Mouse (Mus musculus) embryonic facial prominence, embryonic 13.5 days (tissue): Measurements from ENCODE around the gene Pcna. TPM values are rescaled to one million over a fixed set of nuclear protein-coding genes. Genes with fewer than 3 reads are reported as not detected.

Experiments
- ATAC-seq: fragments of 200-750 bp; cut with Nextera tagmentation; 2 replicates; pipeline ENCODE4 v1.8.0; 2017; ENCODE audit warnings: low read depth; ENCODE audit not compliant: insufficient number of reproducible peaks, insufficient read depth, low FRiP score, low TSS enrichment
- H3K27ac ChIP-seq: fragments of 300-500 bp; sonication (generic); 2 replicates; pipeline ENCODE4 v1.5.1; 2015; ENCODE audit warnings: moderate library complexity, mild to moderate bottlenecking, inconsistent platforms
- H3K27me3 ChIP-seq: fragments of 300-500 bp; sonication (generic); 2 replicates; pipeline ENCODE4 v1.6.1; 2015; ENCODE audit warnings: mild to moderate bottlenecking, inconsistent platforms
- H3K36me3 ChIP-seq: fragments of 300-500 bp; sonication (generic); 2 replicates; pipeline ENCODE4 v1.6.1; 2015; ENCODE audit warnings: mild to moderate bottlenecking, inconsistent platforms
- H3K4me1 ChIP-seq: fragments of 300-500 bp; sonication (generic); 2 replicates; pipeline ENCODE4 v1.6.1; 2015; ENCODE audit warnings: inconsistent platforms
- H3K4me2 ChIP-seq: fragments of 300-500 bp; sonication (generic); 2 replicates; pipeline ENCODE4 v1.6.1; 2015; ENCODE audit warnings: moderate library complexity, mild to moderate bottlenecking, inconsistent platforms
- H3K4me3 ChIP-seq: fragments of 300-500 bp; sonication (generic); 2 replicates; pipeline ENCODE4 v1.5.1; 2015; ENCODE audit warnings: mild to moderate bottlenecking, inconsistent platforms
- H3K9ac ChIP-seq: fragments of 300-500 bp; sonication (generic); 2 replicates; pipeline ENCODE4 v1.6.1; 2015; ENCODE audit warnings: mild to moderate bottlenecking, inconsistent platforms
- H3K9me3 ChIP-seq: fragments of 300-500 bp; sonication (generic); 2 replicates; pipeline ENCODE4 v1.6.1; 2016; ENCODE audit warnings: inconsistent platforms
- WGBS: fragments of 180-500 bp; shearing (Covaris S2); methylation state at CpG from one replicate; pipeline ENCODE4 v1.1.7; 2015; ENCODE audit warnings: mixed read lengths; 5-methylcytosine and 5-hydroxymethylcytosine counted together
- polyA plus RNA-seq: library from polyadenylated mRNA; unstranded; fragments of >200 nt; fragmentation: Nextera tagmentation; extraction: Ambion mirVana; gene quantifications from 2 replicates; pipeline ENCODE4 v1.2.1, GENCODE M21; 2015

Pcna gene
- polyA plus RNA-seq, 1 experiment from 2014 or later, result 274 TPM

DNA sequence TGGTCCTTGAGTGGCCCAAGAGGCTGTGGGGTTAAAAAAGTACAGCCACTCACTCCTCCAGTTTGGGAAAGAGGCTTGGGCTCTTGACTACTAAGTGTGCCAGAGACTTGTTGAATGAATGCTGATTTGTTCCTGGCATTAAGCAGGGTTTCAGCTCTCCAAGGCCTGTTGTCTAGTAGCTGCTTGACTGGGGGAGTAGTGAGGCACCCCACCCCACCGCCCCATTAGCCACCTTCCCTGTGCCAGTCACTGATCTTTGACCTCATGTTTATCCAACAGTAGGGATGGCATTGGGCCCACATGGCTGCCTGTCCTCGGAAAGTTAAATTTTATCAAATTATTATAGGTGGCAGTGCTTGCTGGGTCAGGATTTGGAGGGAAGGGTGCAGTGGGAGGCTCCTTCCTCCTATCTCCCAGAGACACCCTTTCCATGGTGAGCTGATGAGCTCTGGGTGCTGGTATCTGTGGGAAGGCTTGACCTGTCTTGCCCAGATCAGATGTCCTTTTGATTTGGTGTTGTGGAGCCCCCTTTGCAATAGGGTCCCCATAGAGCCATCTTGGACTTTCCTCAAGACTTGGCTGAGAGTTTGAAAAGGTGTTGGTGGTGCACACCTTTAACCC is 17.3 kb upstream of the Pcna start:
- Histone ChIP-seq H3K9me3 (no peaks in the 10 kb centered on the region), H3K36me3 (0 out of 2 replicates have a peak, but pooled peaks cover 4% of the 10 kb centered on the region), H3K9ac (no peak overlapping the region), H3K4me1 (peaks cover 4% of the 10 kb centered on the region; the same call in 1 of the 2 replicates), H3K4me2 (no peak overlapping the region), H3K27me3 (no peaks in the 10 kb centered on the region), H3K27ac (no peak overlapping the region), H3K4me3 (no peak overlapping the region)
- no peak for ATAC-seq
- WGBS, result 85% methylated on average over 2 of the region's 2 CpGs

DNA sequence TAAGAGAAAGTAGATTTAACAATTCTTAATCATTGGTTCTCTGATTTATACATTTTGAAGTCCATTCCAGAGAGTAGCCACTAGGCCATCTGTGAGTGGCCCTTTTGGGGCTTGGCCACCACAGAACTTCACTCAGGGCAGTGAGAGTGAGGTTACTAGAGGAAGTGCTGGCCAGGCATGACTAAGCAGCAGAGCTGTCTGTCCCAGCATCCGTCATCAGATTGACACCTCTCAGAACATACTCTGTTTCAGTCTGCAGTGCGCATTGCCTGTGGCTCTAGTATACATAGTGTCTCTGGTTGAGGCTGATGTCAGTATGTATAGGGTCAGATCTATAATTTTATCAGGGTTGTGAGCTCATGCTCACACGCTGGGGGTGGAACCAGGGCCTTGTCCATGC is 16.1 kb upstream of the Pcna start:
- no peak overlapping the region for H3K27ac ChIP-seq
- no peaks in the 10 kb centered on the region for H3K27me3 ChIP-seq
- no peaks in the 10 kb centered on the region for H3K9me3 ChIP-seq
- H3K4me3 ChIP-seq, result no peak overlapping the region
- 86% methylated on average over 3 of the region's 3 CpGs for WGBS
- H3K4me2 ChIP-seq, result no peak overlapping the region
- peaks cover 15% of the 10 kb centered on the region for H3K4me1 ChIP-seq
- H3K36me3 ChIP-seq, result 0 out of 2 replicates have a peak, but pooled peaks cover 4% of the 10 kb centered on the region
- no peak for ATAC-seq
- H3K9ac ChIP-seq, result no peak overlapping the region

DNA sequence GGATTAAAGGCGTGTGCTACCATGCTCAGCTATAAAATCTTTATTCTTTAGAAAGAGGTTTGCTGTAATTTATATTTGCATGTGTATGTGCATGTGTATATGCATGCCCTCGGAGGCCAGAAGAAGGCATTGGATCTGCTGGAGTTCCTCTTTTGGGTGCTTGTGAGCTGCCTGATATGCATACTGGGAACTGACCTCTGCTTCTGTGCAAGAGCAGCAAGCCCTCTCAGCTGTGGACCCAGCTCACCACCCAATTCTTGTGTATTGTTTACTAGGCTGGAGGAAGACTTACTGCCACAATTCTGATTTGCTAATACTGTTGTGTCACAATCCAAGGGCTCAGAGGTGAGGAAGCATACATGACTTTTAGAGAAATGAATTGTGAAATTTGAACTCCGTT is 13.0 kb upstream of the Pcna start:
- Histone ChIP-seq H3K9me3 (no peaks in the 10 kb centered on the region), H3K4me3 (no peak overlapping the region), H3K27ac (no peak overlapping the region), H3K4me1 (peaks cover 15% of the 10 kb centered on the region), H3K4me2 (no peak overlapping the region), H3K9ac (no peak overlapping the region), H3K36me3 (no peaks in the 10 kb centered on the region), H3K27me3 (no peaks in the 10 kb centered on the region)
- 92% methylated on average over 3 of the region's 3 CpGs for WGBS
- ATAC-seq, result no peak

DNA sequence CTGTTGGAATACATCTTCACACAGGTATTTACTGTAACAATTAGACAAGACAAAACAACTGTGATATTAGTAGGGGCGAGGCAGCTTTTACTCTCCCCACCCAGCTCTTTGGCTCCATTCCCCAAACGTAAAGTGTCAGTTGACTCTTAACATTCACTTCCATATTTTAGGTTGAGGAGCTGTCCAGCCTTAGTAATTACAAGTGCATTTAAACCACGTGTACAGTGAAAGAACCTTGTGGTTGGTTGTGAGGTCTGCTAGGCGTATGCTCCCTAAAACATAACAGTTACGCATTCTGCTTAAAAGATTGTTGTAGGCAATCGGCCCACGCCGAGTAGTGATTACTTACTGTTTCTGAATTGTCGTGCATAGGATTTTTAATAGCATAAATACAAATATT is 12.1 kb upstream of the Pcna start:
- 79% methylated on average over 9 of the region's 9 CpGs for WGBS
- no peak for ATAC-seq
- Histone ChIP-seq H3K4me1 (peaks cover 15% of the 10 kb centered on the region), H3K4me3 (no peak overlapping the region), H3K36me3 (no peaks in the 10 kb centered on the region), H3K9me3 (no peaks in the 10 kb centered on the region), H3K4me2 (no peak overlapping the region), H3K27me3 (no peaks in the 10 kb centered on the region), H3K27ac (no peak overlapping the region), H3K9ac (no peak overlapping the region)

DNA sequence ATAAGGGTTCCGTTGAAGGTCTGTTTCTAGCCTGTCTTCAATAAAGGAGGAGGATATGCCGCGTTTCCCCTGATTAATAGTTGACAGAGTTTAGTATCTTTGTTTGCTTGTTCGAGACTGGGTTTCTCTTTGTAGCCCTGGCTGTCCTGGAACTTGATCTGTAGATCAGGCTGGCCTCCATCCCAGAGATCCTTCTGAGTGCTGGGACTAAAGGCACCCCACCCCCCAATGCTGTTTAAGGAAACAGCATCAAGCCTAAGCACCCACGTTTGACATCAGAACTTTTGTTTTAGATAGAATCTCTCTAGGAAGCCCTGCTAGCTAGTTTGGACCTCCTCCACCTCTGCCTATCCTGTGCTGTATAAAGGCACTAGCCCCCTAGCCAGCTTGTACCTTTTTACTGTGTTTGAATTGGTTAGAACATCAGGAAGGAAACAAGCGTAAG is 11.2 kb upstream of the Pcna start:
- H3K9me3 ChIP-seq, result no peaks in the 10 kb centered on the region
- peaks cover 15% of the 10 kb centered on the region for H3K4me1 ChIP-seq
- no peaks in the 10 kb centered on the region for H3K27me3 ChIP-seq
- H3K27ac ChIP-seq, result no peak overlapping the region
- peak overlapping the region; percentile 72 for H3K4me2 ChIP-seq
- no peak for ATAC-seq
- peak overlapping the region; percentile 88 for H3K4me3 ChIP-seq
- H3K9ac ChIP-seq, result peak overlapping the region; percentile 95
- 15% methylated on average over 6 of the region's 6 CpGs for WGBS
- no peaks in the 10 kb centered on the region for H3K36me3 ChIP-seq

DNA sequence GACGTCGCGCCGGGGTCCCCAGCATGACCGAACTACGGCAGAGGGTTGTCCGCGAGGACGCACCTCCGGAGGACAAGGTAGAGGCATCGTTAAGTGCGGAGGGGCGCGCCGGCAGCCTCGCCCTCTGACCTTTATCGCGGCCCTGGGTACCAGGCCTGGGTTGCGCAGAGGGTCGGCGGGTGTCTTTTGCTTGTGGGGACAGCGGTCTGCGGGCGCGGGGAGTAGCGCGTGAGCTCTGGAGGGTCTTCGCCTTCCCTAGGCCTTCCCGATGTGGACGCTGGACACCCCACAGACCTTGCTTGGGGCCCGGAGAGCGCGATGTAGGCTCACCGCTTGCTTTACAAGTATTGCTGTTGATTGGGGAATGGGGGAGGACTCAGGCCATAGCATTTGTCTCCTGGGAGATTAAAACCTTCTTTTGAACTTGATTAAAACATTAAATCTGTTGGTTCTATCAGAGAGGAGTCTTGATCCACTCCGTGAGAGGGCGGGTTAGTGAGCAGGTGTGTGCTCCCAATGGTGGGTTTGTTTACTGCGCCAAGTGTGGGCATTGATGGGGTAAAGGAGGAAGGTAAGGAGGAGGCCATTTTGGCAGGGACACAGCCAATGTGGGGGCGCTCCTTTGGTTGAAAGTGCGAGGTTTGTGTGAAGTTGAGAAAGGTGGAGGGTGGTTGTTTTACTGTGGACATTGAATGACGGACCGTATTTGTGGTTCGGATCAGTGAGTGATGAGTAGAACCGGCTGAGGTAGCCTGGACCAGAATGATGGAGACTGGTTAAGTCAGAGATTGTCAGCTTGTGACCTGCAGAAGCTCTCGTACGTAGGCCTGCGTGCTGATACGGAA is 10.5 kb upstream of the Pcna start:
- Histone ChIP-seq H3K4me3 (peak overlapping the region; percentile 88), H3K4me2 (peak overlapping the region; percentile 72), H3K9me3 (no peaks in the 10 kb centered on the region), H3K27me3 (no peaks in the 10 kb centered on the region), H3K9ac (peak overlapping the region; percentile 95), H3K4me1 (peaks cover 15% of the 10 kb centered on the region), H3K27ac (peak overlapping the region; percentile 72), H3K36me3 (no peaks in the 10 kb centered on the region)
- WGBS, result 1% methylated on average over 47 of the region's 47 CpGs
- ATAC-seq, result no peak

DNA sequence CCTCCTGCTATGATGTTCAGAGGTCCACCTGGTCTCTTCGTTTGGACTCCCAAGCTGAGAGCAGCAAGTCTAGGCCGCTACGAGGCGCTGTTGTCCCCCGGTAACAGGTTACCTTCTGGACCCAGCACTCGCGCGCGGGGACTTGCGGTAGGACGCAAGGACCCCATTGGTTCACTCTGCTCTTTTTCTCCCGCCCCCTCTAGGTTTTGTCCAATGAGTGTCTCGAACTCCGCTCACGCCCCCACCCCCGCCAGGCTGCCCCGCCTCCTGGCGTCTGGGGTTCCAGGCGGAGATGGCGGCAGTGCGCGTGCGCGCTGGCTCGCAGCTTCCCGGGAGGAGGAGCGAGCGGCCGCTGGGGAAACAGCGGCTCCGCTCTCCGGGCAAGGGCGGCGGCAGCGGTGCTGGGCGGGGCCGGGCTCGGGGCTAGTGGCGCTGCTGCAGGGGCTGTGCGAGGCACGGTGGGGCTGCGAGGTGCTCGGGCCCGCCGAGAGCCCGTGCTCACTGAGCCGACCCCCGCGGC is 9.8 kb upstream of the Pcna start, which contains the start of gene Cds2:
Cds2 (plus strand) TSS at position 270 of the 520 bp plus-strand sequence.
- H3K9ac ChIP-seq, result peak within 1 kb of the TSS; percentile 95
- no peaks in the 10 kb centered on the region for H3K9me3 ChIP-seq
- H3K4me3 ChIP-seq, result peak within 1 kb of the TSS; percentile 88
- H3K4me1 ChIP-seq, result peaks cover 15% of the 10 kb centered on the region
- H3K36me3 ChIP-seq, result no peaks in the 10 kb centered on the region
- no peaks in the 10 kb centered on the region for H3K27me3 ChIP-seq
- ATAC-seq, result peak; percentile 99
- under 1% methylated on average over 46 of the region's 49 CpGs for WGBS
- H3K4me2 ChIP-seq, result peak within 1 kb of the TSS; percentile 72
- peak within 1 kb of the TSS; percentile 72 for H3K27ac ChIP-seq

DNA sequence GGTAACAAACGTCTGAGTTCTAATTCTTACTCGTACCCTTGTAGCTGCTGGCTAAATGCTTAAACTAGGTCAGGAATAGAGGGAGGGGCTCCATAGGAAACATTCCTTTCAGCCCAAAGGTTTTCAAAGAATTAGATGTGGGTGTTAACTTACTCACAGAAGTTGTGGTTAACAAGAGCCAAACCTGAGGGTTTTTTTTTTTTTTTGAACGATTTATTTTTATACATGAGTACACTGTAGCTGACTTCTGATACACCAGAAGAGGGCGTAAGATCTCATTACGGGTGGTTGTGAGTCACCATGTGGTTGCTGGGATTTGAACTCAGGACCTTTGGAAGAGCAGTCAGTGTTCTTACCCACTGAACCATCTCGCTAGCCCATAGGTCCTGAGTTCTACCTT is 9.1 kb upstream of the Pcna start:
- H3K4me3 ChIP-seq, result no peak overlapping the region
- peaks cover 15% of the 10 kb centered on the region for H3K4me1 ChIP-seq
- no peaks in the 10 kb centered on the region for H3K9me3 ChIP-seq
- no peaks in the 10 kb centered on the region for H3K27me3 ChIP-seq
- 77% methylated on average over 6 of the region's 6 CpGs for WGBS
- peak overlapping the region; percentile 72 for H3K4me2 ChIP-seq
- no peak for ATAC-seq
- no peak overlapping the region for H3K9ac ChIP-seq
- H3K27ac ChIP-seq, result no peak overlapping the region
- H3K36me3 ChIP-seq, result no peaks in the 10 kb centered on the region

DNA sequence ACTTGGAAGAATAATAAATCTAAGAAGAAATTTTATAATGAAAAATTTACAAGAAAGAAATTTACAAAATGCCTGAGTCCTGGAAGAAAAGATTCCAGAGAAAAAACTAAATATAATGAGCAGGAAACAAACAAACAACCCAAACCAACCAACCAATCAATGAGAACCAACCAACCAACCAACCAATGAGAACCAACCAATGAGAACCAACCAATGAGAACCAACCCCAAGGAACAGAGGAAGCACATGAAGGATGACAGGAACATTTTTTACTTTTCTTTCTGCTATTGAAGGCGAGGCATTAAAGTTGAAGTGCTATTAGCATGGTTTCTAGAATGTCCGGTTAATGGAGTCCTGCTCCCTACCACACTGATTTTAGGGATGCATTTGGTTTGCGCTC is 7.5 kb upstream of the Pcna start:
- Histone ChIP-seq H3K4me2 (no peak overlapping the region), H3K9ac (no peak overlapping the region), H3K27ac (no peak overlapping the region), H3K4me1 (peaks cover 15% of the 10 kb centered on the region), H3K4me3 (no peak overlapping the region), H3K36me3 (no peaks in the 10 kb centered on the region), H3K27me3 (no peaks in the 10 kb centered on the region), H3K9me3 (no peaks in the 10 kb centered on the region)
- ATAC-seq, result no peak
- WGBS, result 86% methylated on average over 3 of the region's 3 CpGs

DNA sequence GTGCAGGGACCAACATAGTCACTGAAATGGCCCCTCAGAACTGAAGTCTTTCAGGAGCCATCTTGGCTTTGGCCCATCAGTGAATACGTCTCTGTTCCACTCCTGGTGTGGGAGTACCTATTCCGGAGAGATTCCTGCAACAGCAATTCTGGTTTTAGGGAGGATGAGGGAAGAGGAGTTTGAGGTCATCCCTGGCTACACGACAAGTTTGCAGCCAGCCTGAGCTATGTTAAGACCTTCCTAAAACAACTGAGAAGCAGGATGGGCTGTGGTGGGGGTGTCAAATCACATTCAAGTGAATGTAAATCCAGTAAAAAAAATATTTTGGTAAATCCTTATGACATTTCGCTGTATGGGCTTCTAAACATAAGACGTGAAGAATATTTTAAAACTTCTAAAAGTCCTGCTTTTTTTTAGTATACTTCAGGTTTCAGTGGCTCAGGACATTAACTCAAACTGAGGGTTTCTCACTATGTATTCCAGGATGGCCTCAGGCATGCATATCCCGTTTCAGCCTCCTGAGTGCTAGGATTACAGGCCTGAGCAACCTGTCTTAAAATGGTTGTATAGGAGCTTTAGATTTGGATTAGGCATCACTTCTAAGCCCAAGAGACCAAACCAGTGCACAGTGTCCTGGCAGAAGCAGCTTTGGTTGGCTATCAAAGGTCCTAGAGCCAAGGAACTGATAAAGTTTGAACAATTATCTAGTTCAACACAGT is 4.4 kb upstream of the Pcna start:
- Histone ChIP-seq H3K4me3 (no peak overlapping the region), H3K9ac (no peak overlapping the region), H3K9me3 (no peaks in the 10 kb centered on the region), H3K27ac (no peak overlapping the region), H3K27me3 (no peaks in the 10 kb centered on the region), H3K4me2 (no peak overlapping the region), H3K36me3 (no peaks in the 10 kb centered on the region), H3K4me1 (no peaks in the 10 kb centered on the region)
- WGBS, result 85% methylated on average over 6 of the region's 6 CpGs
- ATAC-seq, result no peak

DNA sequence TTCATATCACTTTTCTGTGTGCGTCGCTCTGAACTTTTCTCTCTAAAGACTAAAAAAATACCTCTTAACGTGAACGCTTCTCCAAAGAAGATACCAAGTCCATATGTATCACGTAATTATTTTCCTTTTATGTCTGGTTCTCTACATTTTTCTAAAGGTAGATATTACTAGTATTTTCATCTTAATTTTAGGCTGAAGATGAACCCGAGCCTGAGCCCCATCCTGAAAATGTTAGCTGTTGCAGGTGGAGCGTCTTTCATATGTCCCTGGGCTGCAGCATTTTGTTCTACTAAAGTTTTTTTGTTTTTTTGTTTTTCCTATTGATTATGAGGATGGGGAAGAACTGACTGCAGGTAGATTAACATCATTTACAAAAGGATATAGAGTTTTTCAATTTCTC is 489 bp upstream of the Pcna start:
- Histone ChIP-seq H3K4me2 (peak overlapping the region; percentile 73), H3K4me1 (peaks cover 19% of the 10 kb centered on the region), H3K27me3 (no peaks in the 10 kb centered on the region), H3K27ac (peak overlapping the region; percentile 89), H3K36me3 (peaks cover 15% of the 10 kb centered on the region), H3K9me3 (no peaks in the 10 kb centered on the region), H3K9ac (peak overlapping the region; percentile 77), H3K4me3 (peak overlapping the region; percentile 70)
- under 1% methylated on average over 7 of the region's 7 CpGs for WGBS
- no peak for ATAC-seq
